Mouse (Mus musculus): ENCODE data around the gene Plekhn1.

- no peak for TF ChIP-seq GATA1 (IDR thresholded peaks at IDR 0.05; ENCODE audit: borderline replicate concordance, low read length)
- no peak for TF ChIP-seq FLI1 (IDR thresholded peaks at IDR 0.05; ENCODE audit: low read length)
Observed at GRCm38 (mm10) chr4:156194346-156194745, 40.3 kb downstream of the Plekhn1 start.

All from megakaryocyte, embryonic 14.5 days (primary cell).